Mouse (Mus musculus) E14TG2a.4 (cell line): ENCODE results near the gene Glud1.

Experiments used
- CTCF ChIP-seq: conservative IDR thresholded peaks from 2 replicates; pipeline ENCODE4 v1.5.1; 2014; ENCODE audit warnings: low read length
- NANOG ChIP-seq: IDR thresholded peaks from 2 replicates; pipeline ENCODE4 v1.6.1; 2014; ENCODE audit warnings: borderline replicate concordance, low read length, mixed read lengths
- POU5F1 ChIP-seq: IDR thresholded peaks from 2 replicates; pipeline ENCODE4 v1.6.1; 2014; ENCODE audit warnings: low read length, borderline replicate concordance

- TF ChIP-seq CTCF (no peak), POU5F1 (no peak), NANOG (no peak)
Measured at GRCm38 (mm10) chr14:34302681-34303242, 7.8 kb upstream of the Glud1 start.
